Mouse (Mus musculus) layer of hippocampus, postnatal 14 days (tissue): ENCODE data around the gene Fxyd2. TPM values are rescaled to one million over a fixed set of nuclear protein-coding genes. Genes with fewer than 3 reads are reported as not detected.

Source experiments
- total RNA-seq, 2 experiments: library from RNA; stranded (reverse); gene quantifications; 2 replicates each; pipeline ENCODE4 v1.2.3; 2021

Fxyd2 gene
- total RNA-seq, 2 experiments from 2014 or later: 7.8 to 8.3 TPM

Other genes starting within 250 kb of the Fxyd2 start
- gene BC049352, start 217.7 kb upstream of the Fxyd2 start, total RNA-seq: under 1 TPM in 1 of 2 experiments, not detected in 1; 0.21 TPM
- not detected for gene Tmprss4, start 195.6 kb upstream of the Fxyd2 start, total RNA-seq
- 1 to 10 TPM; 2.7 to 3.1 TPM for gene Il10ra, start 130.5 kb upstream of the Fxyd2 start, total RNA-seq
- not detected for gene Tmprss13, start 80.6 kb upstream of the Fxyd2 start, total RNA-seq
- 100 to 1,000 TPM; 172 to 192 TPM for gene Fxyd6, start 29.5 kb upstream of the Fxyd2 start, total RNA-seq
- gene Dscaml1, start 27.0 kb downstream of the Fxyd2 start, total RNA-seq: 10 to 100 TPM; 73.7 to 75.4 TPM